Mouse (Mus musculus): ENCODE measurements around the gene Sap30.

GRCm38 (mm10) chr8:57517723-57518122 is 30.1 kb upstream of the Sap30 start:
- TF ChIP-seq CHD2 (IDR thresholded peaks at IDR 0.05; ENCODE audit: low read depth, low read length) (0 out of 2 replicates have a peak, but pooled peaks have one; percentile 6), HCFC1 (IDR thresholded peaks at IDR 0.05; ENCODE audit: borderline replicate concordance, insufficient read depth, low read length) (no peak), MAFK (IDR thresholded peaks at IDR 0.05; ENCODE audit: insufficient read depth, low read depth, low read length) (no peak), ZNF384 (IDR thresholded peaks at IDR 0.05; ENCODE audit: low read depth, low read length) (no peak), ZC3H11A (IDR thresholded peaks at IDR 0.05; ENCODE audit: borderline replicate concordance, low read depth, low read length) (no peak)

Measured in ES-E14 (cell line).